Mouse (Mus musculus): ENCODE data around the gene Lonp1. TPM values are rescaled to one million over a fixed set of nuclear protein-coding genes. Genes with fewer than 3 reads are reported as not detected.
"Not testable (repeated sequence)": the region's sequence is repeated elsewhere in the genome, so short reads cannot be mapped to it uniquely, and the experiment has no call there.

Lonp1 gene
- total and polyA plus RNA-seq, 2 experiments from 2014 or later: 39.7 to 67.0 TPM

DNA sequence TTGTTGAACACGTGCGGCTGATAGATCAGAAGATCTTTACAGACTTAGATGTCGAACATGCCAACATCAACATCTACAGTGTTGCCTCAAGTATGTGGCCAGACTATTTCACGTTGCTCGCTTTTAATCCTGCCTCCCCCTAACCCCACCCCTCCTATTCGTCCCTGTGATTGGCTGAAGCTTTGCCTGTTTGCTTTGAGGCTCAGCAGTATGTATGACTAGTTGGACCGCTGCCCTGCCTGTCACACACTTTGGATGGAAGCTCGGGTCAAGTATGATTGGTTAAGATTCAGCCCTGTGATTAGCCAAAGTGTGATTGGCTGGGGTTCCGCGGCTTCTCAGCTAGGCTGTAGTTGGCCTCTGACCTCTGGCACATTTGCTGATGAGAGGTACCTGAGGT is 25.1 kb upstream of the Lonp1 start:
- no peaks in the 10 kb centered on the region for H3K27me3 ChIP-seq (ENCODE audit: insufficient read depth, low read length)
- no peak overlapping the region for H3K4me3 ChIP-seq (ENCODE audit: low read length)
- no peak overlapping the region for H3K4me2 ChIP-seq (ENCODE audit: low read depth, low read length)
- H3K27ac ChIP-seq: no peak overlapping the region
- TF ChIP-seq CTCF (IDR thresholded peaks at IDR 0.05; ENCODE audit: low read depth): no peak
- ATAC-seq (no peak), DNase-seq (ENCODE audit: low spot score) (peak; percentile 18)
- no peaks in the 10 kb centered on the region for H3K4me1 ChIP-seq (ENCODE audit: insufficient read depth, low read length)
- no peaks in the 10 kb centered on the region for H3K9me3 ChIP-seq (ENCODE audit: low read length)
- no peaks in the 10 kb centered on the region for H3K36me3 ChIP-seq (ENCODE audit: insufficient read depth, low read length)
- 32% methylated on average over 10 of the region's 10 CpGs for WGBS
- no peak overlapping the region for H3K9ac ChIP-seq (replicated peaks; ENCODE audit: low read length)

DNA sequence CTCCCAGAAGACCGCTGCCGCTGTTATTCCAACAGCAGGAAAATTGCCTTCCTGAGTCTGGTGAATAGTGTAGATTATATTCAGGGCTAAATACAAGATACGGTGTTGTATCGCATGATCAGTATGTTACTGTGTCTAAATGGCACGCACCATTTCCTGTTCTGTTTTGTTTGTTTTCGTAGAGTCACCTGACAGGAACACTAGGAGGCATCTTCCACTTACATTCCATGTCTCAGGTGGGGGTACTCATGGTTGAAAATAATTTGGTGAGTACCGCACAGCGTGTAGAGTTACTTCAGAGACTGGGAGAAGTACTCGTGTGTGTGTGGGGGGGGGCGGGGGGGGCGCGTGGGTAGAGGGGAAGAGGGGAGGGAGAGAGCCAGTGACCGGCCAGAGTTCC is 20.9 kb upstream of the Lonp1 start:
- Histone ChIP-seq H3K9me3 (ENCODE audit: low read length) (no peaks in the 10 kb centered on the region), H3K27me3 (ENCODE audit: insufficient read depth, low read length) (no peaks in the 10 kb centered on the region), H3K27ac (no peak overlapping the region), H3K36me3 (ENCODE audit: insufficient read depth, low read length) (no peaks in the 10 kb centered on the region), H3K4me2 (ENCODE audit: low read depth, low read length) (no peak overlapping the region), H3K4me1 (ENCODE audit: insufficient read depth, low read length) (no peaks in the 10 kb centered on the region), H3K4me3 (ENCODE audit: low read length) (no peak overlapping the region), H3K9ac (replicated peaks; ENCODE audit: low read length) (no peak overlapping the region)
- no peak for TF ChIP-seq CTCF (IDR thresholded peaks at IDR 0.05; ENCODE audit: low read depth)
- DNase-seq (ENCODE audit: low spot score): no peak
- 78% methylated on average over 10 of the region's 13 CpGs for WGBS
- ATAC-seq: no peak

DNA sequence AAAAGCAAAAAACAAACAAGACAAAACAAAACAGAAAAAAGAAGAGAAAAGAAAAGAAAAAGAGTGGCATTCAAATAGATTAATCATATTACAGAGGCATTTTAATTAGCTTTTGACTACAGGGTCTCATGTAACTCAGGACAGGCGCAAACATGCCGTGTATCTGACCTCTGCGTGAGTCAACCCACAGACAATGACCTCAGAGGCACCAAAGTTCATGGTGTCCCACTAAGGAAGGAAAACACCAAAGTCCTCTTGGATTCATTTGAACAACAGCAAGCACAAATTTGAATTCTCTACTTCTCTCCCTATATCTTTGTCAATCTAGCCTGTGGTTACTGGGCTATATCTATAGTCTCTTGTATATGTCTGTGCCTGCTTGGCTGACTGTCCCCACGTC is 16.6 kb upstream of the Lonp1 start:
- Histone ChIP-seq H3K4me3 (ENCODE audit: low read length) (no peak overlapping the region), H3K27ac (no peak overlapping the region), H3K4me1 (ENCODE audit: insufficient read depth, low read length) (no peaks in the 10 kb centered on the region), H3K36me3 (ENCODE audit: insufficient read depth, low read length) (no peaks in the 10 kb centered on the region), H3K9ac (replicated peaks; ENCODE audit: low read length) (no peak overlapping the region), H3K9me3 (ENCODE audit: low read length) (no peaks in the 10 kb centered on the region), H3K4me2 (ENCODE audit: low read depth, low read length) (no peak overlapping the region), H3K27me3 (ENCODE audit: insufficient read depth, low read length) (no peaks in the 10 kb centered on the region)
- ATAC-seq (no peak), DNase-seq (ENCODE audit: low spot score) (no peak)
- WGBS: 84% methylated on average over 4 of the region's 4 CpGs
- no peak for TF ChIP-seq CTCF (IDR thresholded peaks at IDR 0.05; ENCODE audit: low read depth)

DNA sequence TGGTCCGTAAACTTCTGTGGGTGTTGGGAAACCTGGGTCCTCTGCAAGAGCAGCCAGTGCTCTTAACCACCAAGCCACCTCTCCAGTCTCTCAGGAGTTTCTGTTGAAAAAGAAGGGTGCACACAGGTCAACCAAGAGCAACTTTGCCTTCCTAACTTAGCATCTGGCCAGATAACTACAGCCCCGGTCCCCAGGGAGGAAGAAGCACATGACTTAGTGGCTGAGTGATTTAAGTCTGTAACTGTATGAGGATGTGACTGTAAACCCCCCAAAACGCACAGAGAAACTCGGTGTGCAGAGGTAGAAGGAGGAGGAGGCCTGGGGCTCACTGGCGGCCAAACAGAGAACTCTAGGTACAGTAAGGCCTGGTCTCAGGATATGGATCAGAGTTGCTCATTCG is 7.3 kb upstream of the Lonp1 start:
- H3K36me3 ChIP-seq (ENCODE audit: insufficient read depth, low read length): no peaks in the 10 kb centered on the region
- ATAC-seq (no peak), DNase-seq (ENCODE audit: low spot score) (no peak)
- H3K4me1 ChIP-seq (ENCODE audit: insufficient read depth, low read length): no peaks in the 10 kb centered on the region
- no peak overlapping the region for H3K4me2 ChIP-seq (ENCODE audit: low read depth, low read length)
- TF ChIP-seq CTCF (IDR thresholded peaks at IDR 0.05; ENCODE audit: low read depth): no peak
- H3K9ac ChIP-seq (replicated peaks; ENCODE audit: low read length): no peak overlapping the region
- 87% methylated on average over 6 of the region's 6 CpGs for WGBS
- H3K27me3 ChIP-seq (ENCODE audit: insufficient read depth, low read length): no peaks in the 10 kb centered on the region
- H3K27ac ChIP-seq: no peak overlapping the region
- H3K9me3 ChIP-seq (ENCODE audit: low read length): no peaks in the 10 kb centered on the region
- no peak overlapping the region for H3K4me3 ChIP-seq (ENCODE audit: low read length)

GRCm38 (mm10) chr17:56631807-56632206 is 5.1 kb upstream of the Lonp1 start:
- no peak overlapping the region for H3K4me2 ChIP-seq (ENCODE audit: low read depth, low read length)
- no peak overlapping the region for H3K9ac ChIP-seq (replicated peaks; ENCODE audit: low read length)
- 0 out of 2 replicates have a peak, but pooled peaks cover 8% of the 10 kb centered on the region for H3K4me1 ChIP-seq (ENCODE audit: insufficient read depth, low read length)
- ATAC-seq (no peak), DNase-seq (ENCODE audit: low spot score) (no peak)
- 52% methylated on average over 4 of the region's 4 CpGs for WGBS
- no peak overlapping the region for H3K4me3 ChIP-seq (ENCODE audit: low read length)
- no peaks in the 10 kb centered on the region for H3K27me3 ChIP-seq (ENCODE audit: insufficient read depth, low read length)
- TF ChIP-seq CTCF (IDR thresholded peaks at IDR 0.05; ENCODE audit: low read depth): no peak
- H3K36me3 ChIP-seq (ENCODE audit: insufficient read depth, low read length): no peaks in the 10 kb centered on the region
- H3K27ac ChIP-seq: no peak overlapping the region
- no peaks in the 10 kb centered on the region for H3K9me3 ChIP-seq (ENCODE audit: low read length)

DNA sequence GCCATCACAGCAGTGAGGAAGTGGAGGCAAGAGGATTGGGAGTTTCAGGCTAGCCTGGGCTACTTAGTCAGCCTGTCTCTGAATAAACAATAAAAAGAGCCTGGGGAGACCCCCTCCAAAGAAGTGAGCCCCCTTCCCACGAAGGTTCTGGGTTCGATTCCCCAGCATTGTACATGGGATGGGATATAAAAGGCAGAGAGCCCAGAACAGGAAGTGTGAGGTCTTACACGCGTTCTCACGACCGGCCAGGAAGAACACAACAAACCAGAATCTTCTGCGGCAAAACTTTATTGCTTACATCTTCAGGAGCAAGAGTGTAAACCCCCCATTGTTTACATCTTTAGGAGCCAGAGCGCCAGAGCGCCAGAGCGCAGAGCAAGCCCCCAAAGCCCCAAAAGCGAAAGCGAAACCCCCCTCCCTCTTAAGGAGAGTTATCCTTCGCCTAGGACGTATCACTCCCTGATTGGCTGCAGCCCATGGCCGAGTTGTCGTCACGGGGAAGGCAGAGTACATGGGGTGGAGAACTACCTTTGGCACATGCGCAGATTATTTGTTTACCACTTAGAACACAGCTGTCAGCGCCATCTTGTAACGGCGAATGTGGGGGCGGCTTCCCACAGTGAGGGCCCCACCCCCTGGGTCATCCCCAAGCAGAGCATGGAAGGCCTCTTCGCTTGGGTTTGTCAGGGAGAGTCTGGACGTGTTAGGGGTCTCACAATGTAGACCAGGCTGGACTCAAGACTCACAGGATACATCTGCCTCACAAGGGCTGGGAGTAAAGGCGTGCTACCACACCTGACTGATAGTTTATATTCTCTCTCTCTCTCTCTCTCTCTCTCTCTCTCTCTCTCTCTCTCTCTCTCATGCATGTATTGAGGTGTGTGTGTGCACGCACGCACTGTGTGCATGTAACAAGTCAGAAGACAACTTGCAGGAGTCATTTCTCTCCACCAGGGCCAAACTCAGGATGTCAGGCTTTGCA is 3.4 kb upstream of the Lonp1 start:
- not testable (repeated sequence) for H3K4me1 ChIP-seq (ENCODE audit: insufficient read depth, low read length); ATAC-seq; H3K27ac ChIP-seq; H3K27me3 ChIP-seq (ENCODE audit: insufficient read depth, low read length); H3K9ac ChIP-seq (replicated peaks; ENCODE audit: low read length); DNase-seq (ENCODE audit: low spot score); H3K4me3 ChIP-seq (ENCODE audit: low read length); H3K4me2 ChIP-seq (ENCODE audit: low read depth, low read length); H3K36me3 ChIP-seq (ENCODE audit: insufficient read depth, low read length); H3K9me3 ChIP-seq (ENCODE audit: low read length)
- 83% methylated on average over 27 of the region's 27 CpGs for WGBS

Measured in hindbrain, postnatal 0 days (tissue).